Mouse (Mus musculus) heart, embryonic 16.5 days (tissue): ENCODE data around the gene Spef1. TPM values are rescaled to one million over a fixed set of nuclear protein-coding genes. Genes with fewer than 3 reads are reported as not detected.

Experiments
- ATAC-seq: fragments of 200-750 bp; cut with Nextera tagmentation; replicated peaks from 2 replicates; pipeline ENCODE4 v1.8.0; 2017; ENCODE audit warnings: moderate number of reproducible peaks; ENCODE audit not compliant: insufficient read depth, low FRiP score; ENCODE audit errors: extremely low read depth
- H3K27ac ChIP-seq: fragments of 300-500 bp; sonication (generic); 2 replicates; pipeline ENCODE4 v1.5.1; 2014; ENCODE audit warnings: mild to moderate bottlenecking, low read length, control low read depth, moderate library complexity
- H3K27me3 ChIP-seq: fragments of 300-500 bp; sonication (generic); 2 replicates; pipeline ENCODE4 v1.6.1; 2014; ENCODE audit warnings: low read length, mixed read lengths; ENCODE audit not compliant: control insufficient read depth, insufficient read depth
- H3K36me3 ChIP-seq: fragments of 300-500 bp; sonication (generic); 2 replicates; pipeline ENCODE4 v1.6.1; 2014; ENCODE audit not compliant: control insufficient read depth, insufficient read depth
- H3K4me1 ChIP-seq: fragments of 300-500 bp; sonication (generic); 2 replicates; pipeline ENCODE4 v1.6.1; 2014; ENCODE audit warnings: low read length, mixed read lengths; ENCODE audit not compliant: control insufficient read depth, insufficient read depth
- H3K4me2 ChIP-seq: fragments of 300-500 bp; sonication (generic); 2 replicates; pipeline ENCODE4 v1.6.1; 2014; ENCODE audit warnings: low read depth, mild to moderate bottlenecking, control low read depth, low read length
- H3K4me3 ChIP-seq: fragments of 300-500 bp; sonication (generic); 2 replicates; pipeline ENCODE4 v1.5.1; 2014; ENCODE audit warnings: mild to moderate bottlenecking, control low read depth, low read length
- H3K9ac ChIP-seq: fragments of 300-500 bp; sonication (generic); 2 replicates; pipeline ENCODE4 v1.6.1; 2014; ENCODE audit warnings: low read length, control low read depth
- H3K9me3 ChIP-seq: fragments of 300-500 bp; sonication (generic); replicated peaks from 2 replicates; pipeline ENCODE4 v1.6.1; 2016; ENCODE audit warnings: low read length; ENCODE audit not compliant: control insufficient read depth
- WGBS: fragments of 180-500 bp; shearing (Covaris S2); extraction: QIAGEN DNeasy Blood & Tissue Kit; methylation state at CpG from one replicate; pipeline ENCODE4 v1.1.7; 2014; 5-methylcytosine and 5-hydroxymethylcytosine counted together
- polyA plus RNA-seq: library from polyadenylated mRNA; unstranded; fragments of >200 nt; fragmentation: Nextera tagmentation; extraction: Ambion mirVana; gene quantifications from 2 replicates; pipeline ENCODE4 v1.2.1, GENCODE M21; 2015

Gene Spef1
- polyA plus RNA-seq, 1 experiment from 2014 or later = 2.0 TPM

GRCm38 (mm10) chr2:131209125-131209795 lies 22.2 kb upstream of the Spef1 start:
- H3K27me3 ChIP-seq = no peaks in the 10 kb centered on the region
- peak overlapping the region; percentile 67 for H3K4me2 ChIP-seq
- peaks cover 7% of the 10 kb centered on the region for H3K36me3 ChIP-seq
- no peaks in the 10 kb centered on the region for H3K9me3 ChIP-seq
- H3K9ac ChIP-seq = peak overlapping the region; percentile 85
- peak overlapping the region; percentile 71 for H3K4me3 ChIP-seq
- H3K4me1 ChIP-seq = peaks cover 26% of the 10 kb centered on the region
- 69% methylated on average over 4 of the region's 4 CpGs for WGBS
- ATAC-seq = no peak
- H3K27ac ChIP-seq = peak overlapping the region; percentile 95

GRCm38 (mm10) chr2:131208356-131208755 lies 21.3 kb upstream of the Spef1 start:
- no peak overlapping the region for H3K9ac ChIP-seq
- WGBS = 77% methylated on average over 2 of the region's 2 CpGs
- no peak for ATAC-seq

GRCm38 (mm10) chr2:131206778-131207177 lies 19.7 kb upstream of the Spef1 start, which contains the start of gene Ap5s1:
TSS of gene Ap5s1 (plus strand) at chr2:131207078.
- Histone ChIP-seq H3K4me2 (no peak within 1 kb of the TSS), H3K9me3 (no peaks in the 10 kb centered on the region), H3K4me1 (peaks cover 22% of the 10 kb centered on the region), H3K27ac (no peak within 1 kb of the TSS), H3K27me3 (no peaks in the 10 kb centered on the region), H3K4me3 (no peak within 1 kb of the TSS), H3K9ac (no peak within 1 kb of the TSS), H3K36me3 (no peaks in the 10 kb centered on the region)
- ATAC-seq = no peak
- 74% methylated on average over 4 of the region's 4 CpGs for WGBS

More at GRCm38 (mm10) chr2:131208356-131208755, 21.3 kb upstream of the Spef1 start:
- Histone ChIP-seq H3K36me3 (peaks cover 7% of the 10 kb centered on the region), H3K27me3 (no peaks in the 10 kb centered on the region), H3K4me3 (no peak overlapping the region), H3K27ac (no peak overlapping the region), H3K9me3 (no peaks in the 10 kb centered on the region), H3K4me2 (no peak overlapping the region), H3K4me1 (peaks cover 26% of the 10 kb centered on the region)

GRCm38 (mm10) chr2:131205521-131206182 lies 18.6 kb upstream of the Spef1 start:
- H3K9ac ChIP-seq = no peak overlapping the region
- peaks cover 16% of the 10 kb centered on the region for H3K4me1 ChIP-seq
- H3K9me3 ChIP-seq = no peaks in the 10 kb centered on the region
- H3K36me3 ChIP-seq = no peaks in the 10 kb centered on the region
- WGBS = 71% methylated on average over 8 of the region's 8 CpGs
- no peak for ATAC-seq
- H3K4me3 ChIP-seq = no peak overlapping the region
- H3K27ac ChIP-seq = no peak overlapping the region
- no peaks in the 10 kb centered on the region for H3K27me3 ChIP-seq
- no peak overlapping the region for H3K4me2 ChIP-seq

GRCm38 (mm10) chr2:131204410-131204981 lies 17.4 kb upstream of the Spef1 start:
- no peaks in the 10 kb centered on the region for H3K9me3 ChIP-seq
- peak; percentile 88 for ATAC-seq
- peaks cover 13% of the 10 kb centered on the region for H3K4me1 ChIP-seq
- H3K9ac ChIP-seq = peak overlapping the region; percentile 24; the same call in 1 of the 2 replicates
- H3K36me3 ChIP-seq = no peaks in the 10 kb centered on the region
- H3K27ac ChIP-seq = peak overlapping the region; percentile 53
- WGBS = 28% methylated on average over 7 of the region's 7 CpGs
- peak overlapping the region; percentile 32 for H3K4me2 ChIP-seq
- no peaks in the 10 kb centered on the region for H3K27me3 ChIP-seq
- no peak overlapping the region for H3K4me3 ChIP-seq

- Histone ChIP-seq H3K4me3 (no peak overlapping the region), H3K27ac (peak overlapping the region; percentile 53), H3K27me3 (no peaks in the 10 kb centered on the region), H3K4me2 (no peak overlapping the region), H3K9me3 (no peaks in the 10 kb centered on the region), H3K4me1 (peaks cover 11% of the 10 kb centered on the region), H3K36me3 (no peaks in the 10 kb centered on the region), H3K9ac (no peak overlapping the region)
- WGBS = 78% methylated on average over 6 of the region's 6 CpGs
- no peak for ATAC-seq
Measured at GRCm38 (mm10) chr2:131203816-131204409, 16.8 kb upstream of the Spef1 start.

- Histone ChIP-seq H3K27me3 (no peaks in the 10 kb centered on the region), H3K4me2 (no peak overlapping the region), H3K27ac (no peak overlapping the region), H3K36me3 (peaks cover 7% of the 10 kb centered on the region; the same call in 1 of the 2 replicates), H3K4me1 (peaks cover 11% of the 10 kb centered on the region), H3K9ac (no peak overlapping the region), H3K9me3 (no peaks in the 10 kb centered on the region), H3K4me3 (no peak overlapping the region)
- no peak for ATAC-seq
- 85% methylated on average over 3 of the region's 3 CpGs for WGBS
Measured at GRCm38 (mm10) chr2:131201262-131201661, 14.2 kb upstream of the Spef1 start.

GRCm38 (mm10) chr2:131200710-131201109 lies 13.6 kb upstream of the Spef1 start:
- ATAC-seq = no peak

More at GRCm38 (mm10) chr2:131200710-131201109, 13.6 kb upstream of the Spef1 start:
- Histone ChIP-seq H3K27ac (no peak overlapping the region), H3K9ac (no peak overlapping the region), H3K36me3 (peaks cover 7% of the 10 kb centered on the region; the same call in 1 of the 2 replicates), H3K4me1 (peaks cover 11% of the 10 kb centered on the region), H3K9me3 (no peaks in the 10 kb centered on the region), H3K4me2 (no peak overlapping the region), H3K27me3 (no peaks in the 10 kb centered on the region), H3K4me3 (no peak overlapping the region)
- WGBS = 82% methylated on average over 2 of the region's 2 CpGs
